Mouse (Mus musculus) cerebellum, adult 9-10 months (tissue): ENCODE results near the gene Gm1140.
"Not testable (repeated sequence)": the region's sequence is repeated elsewhere in the genome, so short reads cannot be mapped to it uniquely, and the experiment has no call there.

Experiments
- DNase-seq: peaks from one replicate; pipeline ENCODE4 v3.0.0; 2022

Gm1140 gene

GRCm38 (mm10) chrX:67693462-67693861, at the start of gene Gm1140:
Gene Gm1140, minus strand, starts transcription at chrX:67693562.
- not testable (repeated sequence) for DNase-seq

GRCm38 (mm10) chrX:67695398-67695797, 2.0 kb upstream of the Gm1140 start, which contains the start of gene Gm14692:
Gene Gm14692, plus strand, starts transcription at chrX:67695698.
- not testable (repeated sequence) for DNase-seq
